Mouse (Mus musculus) neutrophil, adult 5-6 weeks (primary cell): ENCODE measurements around the gene Myt1. TPM values are rescaled to one million over a fixed set of nuclear protein-coding genes. Genes with fewer than 3 reads are reported as not detected.

Experiments
- total RNA-seq: library from RNA; stranded (forward); fragments of 200-1000 nt; gene quantifications from 2 replicates; pipeline ENCODE4 v1.2.3, GENCODE M21; 2017

Gene Myt1
- total RNA-seq, 1 experiment from 2014 or later, result 0.58 TPM

Other genes with a start within 250 kb of the Myt1 start
- 81.3 and 85.7 TPM in 2 replicates for gene Dnajc5, start 242.8 kb upstream of the Myt1 start, total RNA-seq
- gene Uckl1, start 178.4 kb upstream of the Myt1 start, total RNA-seq, result 142 and 143 TPM in 2 replicates
- gene Prpf6, start 171.5 kb upstream of the Myt1 start, total RNA-seq, result 103 and 106 TPM in 2 replicates
- 24.6 and 26.6 TPM in 2 replicates for gene Zfp512b, start 170.5 kb upstream of the Myt1 start, total RNA-seq
- 6.9 and 9.7 TPM in 2 replicates for gene Samd10, start 164.1 kb upstream of the Myt1 start, total RNA-seq
- not detected in 2 replicates for gene Gm29797, start 106.3 kb upstream of the Myt1 start, total RNA-seq
- gene Sox18, start 91.7 kb upstream of the Myt1 start, total RNA-seq, result not detected in 2 replicates
- 18.4 and 24.7 TPM in 2 replicates for gene Tcea2, start 83.0 kb upstream of the Myt1 start, total RNA-seq
- gene Rgs19, start 69.4 kb upstream of the Myt1 start, total RNA-seq, result 175 and 197 TPM in 2 replicates
- gene Lkaaear1, start 64.9 kb upstream of the Myt1 start, total RNA-seq, result not detected in 2 replicates
- 0.49 and 0.81 TPM in 2 replicates for gene Oprl1, start 48.3 kb upstream of the Myt1 start, total RNA-seq
- gene Pcmtd2, start 74.5 kb downstream of the Myt1 start, total RNA-seq, result 71.7 and 73.3 TPM in 2 replicates
- gene Polr3k, start 101.0 kb downstream of the Myt1 start, total RNA-seq, result 12.5 and 14.1 TPM in 2 replicates
- 0.12 TPM in 1 of 2 replicates, not detected in the other for gene Gm14496, start 227.8 kb downstream of the Myt1 start, total RNA-seq